Mouse (Mus musculus) lung, embryonic 14.5 days (tissue): ENCODE measurements around the gene Igfbp2. TPM values are rescaled to one million over a fixed set of nuclear protein-coding genes. Genes with fewer than 3 reads are reported as not detected.

Experiments used
- ATAC-seq: fragments of 200-750 bp; cut with Nextera tagmentation; 2 replicates; pipeline ENCODE4 v1.8.0; 2017; ENCODE audit warnings: mild to moderate bottlenecking, moderate TSS enrichment, moderate library complexity; ENCODE audit not compliant: insufficient read depth
- DNase-seq: peaks from one replicate; pipeline ENCODE4 v3.0.0-alpha.2; 2015
- H3K27ac ChIP-seq: fragments of 300-500 bp; sonication (generic); 2 replicates; pipeline ENCODE4 v1.5.1; 2014; ENCODE audit warnings: low read depth, mild to moderate bottlenecking, moderate library complexity
- H3K27me3 ChIP-seq: fragments of 300-500 bp; sonication (generic); 2 replicates; pipeline ENCODE4 v1.6.1; 2014; ENCODE audit warnings: low read length, control low read depth; ENCODE audit not compliant: insufficient read depth
- H3K36me3 ChIP-seq: fragments of 300-500 bp; sonication (generic); 2 replicates; pipeline ENCODE4 v1.6.1; 2014; ENCODE audit warnings: control low read depth; ENCODE audit not compliant: insufficient read depth
- H3K4me1 ChIP-seq: fragments of 300-500 bp; sonication (generic); 2 replicates; pipeline ENCODE4 v1.6.1; 2014; ENCODE audit warnings: antibody characterized with exemption, control low read depth; ENCODE audit not compliant: insufficient read depth
- H3K4me2 ChIP-seq: fragments of 300-500 bp; sonication (generic); 2 replicates; pipeline ENCODE4 v1.6.1; 2014; ENCODE audit warnings: mild to moderate bottlenecking
- H3K4me3 ChIP-seq: fragments of 300-500 bp; sonication (generic); 2 replicates; pipeline ENCODE4 v1.5.1; 2014; ENCODE audit warnings: low read depth, low read length
- H3K9ac ChIP-seq: fragments of 300-500 bp; sonication (generic); 2 replicates; pipeline ENCODE4 v1.6.1; 2014
- H3K9me3 ChIP-seq: fragments of 300-500 bp; sonication (generic); 2 replicates; pipeline ENCODE4 v1.6.1; 2016; ENCODE audit warnings: low read depth, low read length, control low read depth
- CTCF ChIP-seq: IDR thresholded peaks from 2 replicates; pipeline ENCODE4 v1.5.1; 2016; ENCODE audit warnings: antibody characterized with exemption, low read depth
- WGBS: fragments of 180-500 bp; shearing (Covaris S2); extraction: QIAGEN DNeasy Blood & Tissue Kit; methylation state at CpG from one replicate; pipeline ENCODE4 v1.1.7; 2014; 5-methylcytosine and 5-hydroxymethylcytosine counted together
- polyA plus RNA-seq: library from polyadenylated mRNA; unstranded; fragments of >200 nt; fragmentation: Nextera tagmentation; extraction: Ambion mirVana; gene quantifications from 2 replicates; pipeline ENCODE4 v1.2.1, GENCODE M21; 2014

Igfbp2 gene
- polyA plus RNA-seq, 1 experiment from 2014 or later = 352 TPM

DNA sequence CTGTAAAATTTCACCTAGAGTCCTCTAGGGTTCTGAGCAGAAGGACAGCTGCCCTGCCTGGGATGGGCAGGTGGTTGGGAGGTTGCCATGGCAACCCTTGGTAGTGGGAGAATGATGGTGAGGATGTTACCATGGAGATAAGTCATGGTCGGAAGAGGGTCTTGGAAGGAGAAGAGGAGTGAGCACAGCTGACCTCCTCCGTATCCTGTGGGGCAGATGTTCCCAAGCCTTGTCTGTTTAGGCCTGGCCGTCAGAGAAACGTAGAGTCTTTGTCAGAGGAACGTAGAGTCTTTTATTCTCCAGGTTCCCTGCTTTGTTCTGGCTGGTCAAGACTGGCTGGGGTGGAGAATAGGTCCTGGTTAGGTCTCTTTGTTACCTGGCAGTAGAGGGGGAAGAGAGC is 34.6 kb downstream of the Igfbp2 start:
- Histone ChIP-seq H3K9ac (no peak overlapping the region), H3K4me3 (no peak overlapping the region), H3K4me2 (no peak overlapping the region), H3K36me3 (peaks cover 53% of the 10 kb centered on the region), H3K27ac (no peak overlapping the region), H3K9me3 (no peaks in the 10 kb centered on the region), H3K27me3 (no peaks in the 10 kb centered on the region), H3K4me1 (no peaks in the 10 kb centered on the region; the same call in 1 of the 2 replicates)
- no peak for ATAC-seq
- DNase-seq = no peak
- no peak for TF ChIP-seq CTCF
- WGBS = 81% methylated on average over 5 of the region's 5 CpGs

DNA sequence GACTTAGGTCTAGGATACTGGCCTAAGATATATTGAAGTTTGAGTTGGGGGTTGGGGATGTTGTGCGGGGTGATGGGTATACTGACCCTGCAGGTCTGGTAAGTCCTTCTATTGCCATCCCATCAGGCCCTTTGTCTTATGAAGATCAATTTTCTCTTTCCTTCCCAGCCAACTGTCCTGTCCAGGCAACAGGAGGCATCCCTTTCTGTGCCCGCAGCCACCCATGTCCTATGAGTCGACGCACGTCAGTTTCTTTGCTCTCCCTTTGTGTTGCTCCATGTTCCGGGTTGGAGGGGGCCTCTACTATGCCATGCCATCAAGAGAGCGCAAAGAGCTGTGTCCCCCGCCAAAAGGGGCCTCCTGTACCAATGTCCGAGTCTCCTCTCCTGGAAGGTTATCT is 35.7 kb downstream of the Igfbp2 start:
- Histone ChIP-seq H3K4me1 (no peaks in the 10 kb centered on the region; the same call in 1 of the 2 replicates), H3K27me3 (no peaks in the 10 kb centered on the region), H3K36me3 (peaks cover 59% of the 10 kb centered on the region), H3K4me3 (no peak overlapping the region), H3K9me3 (no peaks in the 10 kb centered on the region), H3K27ac (no peak overlapping the region), H3K4me2 (no peak overlapping the region), H3K9ac (no peak overlapping the region)
- ATAC-seq = no peak
- no peak for TF ChIP-seq CTCF
- WGBS = 92% methylated on average over 9 of the region's 9 CpGs
- no peak for DNase-seq

DNA sequence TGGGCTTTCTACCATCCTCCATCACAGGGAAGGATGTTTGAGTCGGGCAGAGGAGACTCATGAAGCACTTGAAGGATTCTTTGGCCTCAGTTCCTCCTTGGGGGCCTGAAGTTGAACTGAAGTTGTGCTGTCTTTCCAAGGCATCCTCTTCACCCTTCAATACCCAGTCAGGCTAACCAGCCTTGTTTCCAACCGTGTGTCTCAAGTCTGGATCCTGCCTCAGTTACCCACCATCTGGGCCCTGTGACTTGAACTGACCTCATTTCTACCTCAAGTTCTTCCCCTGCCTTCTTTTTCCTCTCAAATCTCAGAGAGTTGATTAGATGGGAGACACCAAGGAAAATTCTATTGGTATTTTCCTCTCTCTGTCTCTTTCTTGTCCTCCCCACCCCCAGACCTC is 36.2 kb downstream of the Igfbp2 start:
- Histone ChIP-seq H3K4me1 (no peaks in the 10 kb centered on the region; the same call in 1 of the 2 replicates), H3K27ac (no peak overlapping the region), H3K4me3 (no peak overlapping the region), H3K9ac (no peak overlapping the region), H3K9me3 (no peaks in the 10 kb centered on the region), H3K27me3 (no peaks in the 10 kb centered on the region), H3K4me2 (no peak overlapping the region), H3K36me3 (peaks cover 61% of the 10 kb centered on the region)
- no peak for TF ChIP-seq CTCF
- 78% methylated on average over 2 of the region's 2 CpGs for WGBS
- DNase-seq (no peak), ATAC-seq (no peak)

DNA sequence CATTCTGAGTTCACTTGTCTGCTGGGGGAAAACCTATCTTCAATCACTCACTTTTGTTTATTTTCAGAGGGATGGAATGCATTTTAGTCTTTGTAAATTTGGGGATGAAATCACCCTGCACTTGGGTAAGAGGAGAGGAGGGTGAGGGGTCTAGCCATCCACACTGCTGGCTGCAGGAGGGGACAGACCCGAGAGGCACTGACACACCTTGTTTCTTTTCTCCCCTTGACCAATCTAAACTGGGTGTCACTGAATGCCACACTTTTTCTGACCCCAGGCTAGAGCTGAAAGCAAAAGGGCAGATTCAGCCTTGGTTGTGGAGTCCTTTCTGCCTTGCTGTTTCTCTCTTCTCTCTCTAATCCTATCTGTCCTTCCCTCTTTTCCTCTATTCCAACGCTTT is 37.4 kb downstream of the Igfbp2 start:
- H3K4me1 ChIP-seq = no peaks in the 10 kb centered on the region; the same call in 1 of the 2 replicates
- DNase-seq (no peak), ATAC-seq (no peak)
- no peak for TF ChIP-seq CTCF
- H3K9ac ChIP-seq = no peak overlapping the region
- peaks cover 62% of the 10 kb centered on the region for H3K36me3 ChIP-seq
- 30% methylated on average over 2 of the region's 2 CpGs for WGBS
- H3K27ac ChIP-seq = no peak overlapping the region
- no peaks in the 10 kb centered on the region for H3K27me3 ChIP-seq
- H3K9me3 ChIP-seq = no peaks in the 10 kb centered on the region
- no peak overlapping the region for H3K4me3 ChIP-seq
- H3K4me2 ChIP-seq = no peak overlapping the region

DNA sequence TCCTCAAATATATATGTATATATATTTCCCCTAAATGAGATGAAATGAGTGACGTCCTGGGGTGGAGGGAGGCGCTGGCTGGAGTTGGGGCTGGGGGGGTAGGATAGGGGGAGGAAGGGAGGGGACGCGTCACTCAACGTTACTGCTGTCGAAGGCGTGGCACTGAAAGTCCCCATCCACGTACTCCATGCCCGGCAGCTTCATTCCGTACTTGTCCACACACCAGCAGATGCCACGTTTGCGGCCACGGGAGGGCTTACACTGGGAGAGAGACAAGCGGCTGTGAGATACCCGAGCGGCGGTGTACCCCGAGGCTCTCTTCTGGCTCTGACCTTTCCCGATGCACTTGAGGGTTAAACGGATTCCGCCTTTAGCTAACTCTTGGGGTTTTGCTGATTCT is 37.9 kb downstream of the Igfbp2 start:
- H3K4me2 ChIP-seq = no peak overlapping the region
- peaks cover 65% of the 10 kb centered on the region for H3K36me3 ChIP-seq
- no peak overlapping the region for H3K27ac ChIP-seq
- no peaks in the 10 kb centered on the region; the same call in 1 of the 2 replicates for H3K4me1 ChIP-seq
- H3K27me3 ChIP-seq = no peaks in the 10 kb centered on the region
- ATAC-seq (no peak), DNase-seq (no peak)
- no peak for TF ChIP-seq CTCF
- WGBS = 69% methylated on average over 21 of the region's 21 CpGs
- H3K9me3 ChIP-seq = no peaks in the 10 kb centered on the region
- no peak overlapping the region for H3K4me3 ChIP-seq
- no peak overlapping the region for H3K9ac ChIP-seq

DNA sequence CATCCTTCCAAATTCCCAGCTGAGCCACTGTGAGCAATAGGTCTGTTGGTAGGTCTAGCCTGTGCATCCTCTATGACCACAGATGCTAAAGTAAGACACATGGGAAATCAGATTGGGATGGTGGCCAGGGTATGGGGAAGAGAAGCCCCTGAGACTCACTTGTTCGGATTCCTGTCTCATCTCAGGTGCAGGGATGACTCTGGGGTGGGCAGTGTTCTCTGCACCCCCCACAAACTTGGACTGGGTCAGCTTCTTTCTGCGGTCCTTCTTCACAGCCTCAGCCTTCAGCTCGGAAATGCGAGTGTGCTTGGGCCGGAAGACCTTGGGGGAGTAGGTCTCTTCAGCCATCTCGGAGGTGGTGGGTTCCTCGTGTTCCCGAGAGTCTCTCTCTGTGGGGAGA is 39.4 kb downstream of the Igfbp2 start:
- peaks cover 61% of the 10 kb centered on the region for H3K36me3 ChIP-seq

DNA sequence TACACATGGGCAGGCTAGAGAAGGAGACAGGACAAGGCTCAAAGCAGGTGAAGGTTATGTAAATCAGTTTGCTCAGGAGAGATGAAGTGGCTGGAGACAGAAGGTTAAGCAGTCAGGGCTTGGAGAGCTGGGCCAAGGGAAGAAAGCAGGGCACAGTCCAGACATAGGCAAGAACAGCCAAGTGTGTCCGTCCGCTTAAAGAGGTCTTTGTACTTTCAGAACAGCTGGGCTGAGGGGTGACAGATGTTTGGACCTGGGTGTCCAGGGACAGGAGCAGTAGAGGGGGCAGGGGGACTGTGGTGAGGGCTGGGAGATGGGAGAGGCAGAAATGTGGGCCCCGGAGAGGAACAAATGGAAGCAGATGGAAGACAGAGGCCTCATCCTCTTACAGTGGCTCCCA is 40.0 kb downstream of the Igfbp2 start:
- no peaks in the 10 kb centered on the region for H3K27me3 ChIP-seq
- no peaks in the 10 kb centered on the region for H3K9me3 ChIP-seq
- no peak overlapping the region for H3K9ac ChIP-seq
- ATAC-seq = no peak
- TF ChIP-seq CTCF = no peak
- peaks cover 56% of the 10 kb centered on the region for H3K36me3 ChIP-seq
- 78% methylated on average over 3 of the region's 3 CpGs for WGBS
- H3K4me1 ChIP-seq = no peaks in the 10 kb centered on the region; the same call in 1 of the 2 replicates
- no peak for DNase-seq
- no peak overlapping the region for H3K4me2 ChIP-seq
- H3K4me3 ChIP-seq = no peak overlapping the region
- H3K27ac ChIP-seq = no peak overlapping the region

More for the DNA sequence above, 39.4 kb downstream of the Igfbp2 start:
- Histone ChIP-seq H3K9me3 (no peaks in the 10 kb centered on the region), H3K4me3 (no peak overlapping the region), H3K27me3 (no peaks in the 10 kb centered on the region), H3K27ac (no peak overlapping the region), H3K9ac (no peak overlapping the region), H3K4me2 (no peak overlapping the region), H3K4me1 (no peaks in the 10 kb centered on the region; the same call in 1 of the 2 replicates)
- TF ChIP-seq CTCF = no peak
- DNase-seq (no peak), ATAC-seq (no peak)
- 88% methylated on average over 8 of the region's 8 CpGs for WGBS

DNA sequence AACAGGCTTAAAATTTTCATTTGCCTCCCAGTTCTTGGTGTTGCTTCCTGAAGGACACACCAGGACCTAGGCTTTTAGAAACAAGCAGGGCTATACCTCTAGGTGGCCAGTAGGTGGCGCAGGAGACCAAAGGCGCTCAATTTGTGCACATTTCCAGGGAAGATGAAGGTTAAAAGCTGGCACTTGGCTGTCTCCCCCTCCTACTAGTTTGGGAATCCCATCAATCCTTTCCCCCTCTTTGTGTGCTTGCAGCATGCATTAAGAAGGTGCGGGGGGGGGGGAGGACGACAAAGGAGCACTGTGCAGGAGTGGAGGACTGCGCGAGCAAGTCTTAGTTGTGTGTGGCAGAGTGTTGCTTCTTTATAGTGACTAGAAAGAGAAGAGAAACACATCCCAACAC is 41.6 kb downstream of the Igfbp2 start:
- TF ChIP-seq CTCF = peak; percentile 98
- Histone ChIP-seq H3K27ac (no peak overlapping the region), H3K4me3 (no peak overlapping the region), H3K9me3 (no peaks in the 10 kb centered on the region), H3K36me3 (peaks cover 39% of the 10 kb centered on the region), H3K4me1 (no peaks in the 10 kb centered on the region; the same call in 1 of the 2 replicates), H3K4me2 (no peak overlapping the region), H3K27me3 (no peaks in the 10 kb centered on the region), H3K9ac (no peak overlapping the region)
- 23% methylated on average over 6 of the region's 6 CpGs for WGBS
- no peak for ATAC-seq
- DNase-seq = peak; percentile 92
